Mouse (Mus musculus) lung, embryonic 14.5 days (tissue): ENCODE results near the gene Gxylt2. TPM values are rescaled to one million over a fixed set of nuclear protein-coding genes. Genes with fewer than 3 reads are reported as not detected.

Experiments
- ATAC-seq: fragments of 200-750 bp; cut with Nextera tagmentation; 2 replicates; pipeline ENCODE4 v1.8.0; 2017; ENCODE audit warnings: mild to moderate bottlenecking, moderate TSS enrichment, moderate library complexity; ENCODE audit not compliant: insufficient read depth
- DNase-seq: peaks from one replicate; pipeline ENCODE4 v3.0.0-alpha.2; 2015
- H3K27ac ChIP-seq: fragments of 300-500 bp; sonication (generic); 2 replicates; pipeline ENCODE4 v1.5.1; 2014; ENCODE audit warnings: low read depth, mild to moderate bottlenecking, moderate library complexity
- H3K27me3 ChIP-seq: fragments of 300-500 bp; sonication (generic); 2 replicates; pipeline ENCODE4 v1.6.1; 2014; ENCODE audit warnings: low read length, control low read depth; ENCODE audit not compliant: insufficient read depth
- H3K36me3 ChIP-seq: fragments of 300-500 bp; sonication (generic); 2 replicates; pipeline ENCODE4 v1.6.1; 2014; ENCODE audit warnings: control low read depth; ENCODE audit not compliant: insufficient read depth
- H3K4me1 ChIP-seq: fragments of 300-500 bp; sonication (generic); 2 replicates; pipeline ENCODE4 v1.6.1; 2014; ENCODE audit warnings: antibody characterized with exemption, control low read depth; ENCODE audit not compliant: insufficient read depth
- H3K4me2 ChIP-seq: fragments of 300-500 bp; sonication (generic); 2 replicates; pipeline ENCODE4 v1.6.1; 2014; ENCODE audit warnings: mild to moderate bottlenecking
- H3K4me3 ChIP-seq: fragments of 300-500 bp; sonication (generic); 2 replicates; pipeline ENCODE4 v1.5.1; 2014; ENCODE audit warnings: low read depth, low read length
- H3K9ac ChIP-seq: fragments of 300-500 bp; sonication (generic); 2 replicates; pipeline ENCODE4 v1.6.1; 2014
- H3K9me3 ChIP-seq: fragments of 300-500 bp; sonication (generic); 2 replicates; pipeline ENCODE4 v1.6.1; 2016; ENCODE audit warnings: low read depth, low read length, control low read depth
- CTCF ChIP-seq: IDR thresholded peaks from 2 replicates; pipeline ENCODE4 v1.5.1; 2016; ENCODE audit warnings: antibody characterized with exemption, low read depth
- WGBS: fragments of 180-500 bp; shearing (Covaris S2); extraction: QIAGEN DNeasy Blood & Tissue Kit; methylation state at CpG from one replicate; pipeline ENCODE4 v1.1.7; 2014; 5-methylcytosine and 5-hydroxymethylcytosine counted together
- polyA plus RNA-seq: library from polyadenylated mRNA; unstranded; fragments of >200 nt; fragmentation: Nextera tagmentation; extraction: Ambion mirVana; gene quantifications from 2 replicates; pipeline ENCODE4 v1.2.1, GENCODE M21; 2014

Gene Gxylt2
- polyA plus RNA-seq, 1 experiment from 2014 or later = 6.0 TPM

GRCm38 (mm10) chr6:100808221-100808778 lies 103.8 kb downstream of the Gxylt2 start:
- Histone ChIP-seq H3K27me3 (no peaks in the 10 kb centered on the region), H3K4me1 (no peaks in the 10 kb centered on the region), H3K4me3 (no peak overlapping the region), H3K9me3 (no peaks in the 10 kb centered on the region), H3K36me3 (no peaks in the 10 kb centered on the region), H3K4me2 (no peak overlapping the region), H3K27ac (no peak overlapping the region), H3K9ac (no peak overlapping the region)
- WGBS = 76% methylated on average over 6 of the region's 6 CpGs
- ATAC-seq (no peak), DNase-seq (no peak)
- no peak for TF ChIP-seq CTCF

GRCm38 (mm10) chr6:100810117-100810516 lies 105.6 kb downstream of the Gxylt2 start:
- DNase-seq = no peak
- no peak for ATAC-seq
- no peaks in the 10 kb centered on the region for H3K27me3 ChIP-seq

GRCm38 (mm10) chr6:100811731-100812130 lies 107.2 kb downstream of the Gxylt2 start:
- Histone ChIP-seq H3K4me1 (no peaks in the 10 kb centered on the region), H3K4me3 (no peak overlapping the region), H3K36me3 (no peaks in the 10 kb centered on the region), H3K9me3 (no peaks in the 10 kb centered on the region), H3K9ac (no peak overlapping the region), H3K27me3 (no peaks in the 10 kb centered on the region), H3K27ac (no peak overlapping the region), H3K4me2 (no peak overlapping the region)
- no peak for TF ChIP-seq CTCF
- DNase-seq = no peak
- ATAC-seq = no peak
- 69% methylated on average over 3 of the region's 3 CpGs for WGBS

More at GRCm38 (mm10) chr6:100810117-100810516, 105.6 kb downstream of the Gxylt2 start:
- no peaks in the 10 kb centered on the region for H3K4me1 ChIP-seq
- no peaks in the 10 kb centered on the region for H3K36me3 ChIP-seq
- H3K9ac ChIP-seq = no peak overlapping the region
- no peak overlapping the region for H3K27ac ChIP-seq
- H3K4me3 ChIP-seq = no peak overlapping the region
- no peak for TF ChIP-seq CTCF
- 84% methylated on average over 4 of the region's 4 CpGs for WGBS
- H3K9me3 ChIP-seq = no peaks in the 10 kb centered on the region
- H3K4me2 ChIP-seq = no peak overlapping the region

- no peak for ATAC-seq
- WGBS = 71% methylated on average over 2 of the region's 2 CpGs
Observed at GRCm38 (mm10) chr6:100821367-100821766, 116.8 kb downstream of the Gxylt2 start.

GRCm38 (mm10) chr6:100823356-100823755 lies 118.8 kb downstream of the Gxylt2 start:
- Histone ChIP-seq H3K27me3 (no peaks in the 10 kb centered on the region), H3K27ac (no peak overlapping the region), H3K9ac (no peak overlapping the region), H3K4me2 (no peak overlapping the region), H3K36me3 (no peaks in the 10 kb centered on the region), H3K4me3 (no peak overlapping the region), H3K9me3 (no peaks in the 10 kb centered on the region), H3K4me1 (no peaks in the 10 kb centered on the region)
- ATAC-seq (no peak), DNase-seq (no peak)
- no peak for TF ChIP-seq CTCF
- 66% methylated on average over 1 of the region's 1 CpGs for WGBS

More at GRCm38 (mm10) chr6:100821367-100821766, 116.8 kb downstream of the Gxylt2 start:
- Histone ChIP-seq H3K4me1 (no peaks in the 10 kb centered on the region), H3K36me3 (no peaks in the 10 kb centered on the region), H3K4me2 (no peak overlapping the region), H3K27ac (no peak overlapping the region), H3K9ac (no peak overlapping the region), H3K27me3 (no peaks in the 10 kb centered on the region), H3K4me3 (no peak overlapping the region), H3K9me3 (no peaks in the 10 kb centered on the region)
- DNase-seq = no peak
- TF ChIP-seq CTCF = no peak

- no peaks in the 10 kb centered on the region for H3K9me3 ChIP-seq
- no peaks in the 10 kb centered on the region for H3K27me3 ChIP-seq
- H3K36me3 ChIP-seq = no peaks in the 10 kb centered on the region
- H3K4me1 ChIP-seq = no peaks in the 10 kb centered on the region
- DNase-seq (no peak), ATAC-seq (no peak)
- no peak overlapping the region for H3K27ac ChIP-seq
- TF ChIP-seq CTCF = no peak
- WGBS = 50% methylated on average over 7 of the region's 7 CpGs
- no peak overlapping the region for H3K4me2 ChIP-seq
- H3K9ac ChIP-seq = no peak overlapping the region
- H3K4me3 ChIP-seq = no peak overlapping the region
Observed at GRCm38 (mm10) chr6:100824381-100824965, 119.9 kb downstream of the Gxylt2 start.

GRCm38 (mm10) chr6:100826046-100826445 lies 121.5 kb downstream of the Gxylt2 start:
- DNase-seq (no peak), ATAC-seq (no peak)
- Histone ChIP-seq H3K4me3 (no peak overlapping the region), H3K27me3 (no peaks in the 10 kb centered on the region), H3K4me1 (no peaks in the 10 kb centered on the region), H3K27ac (no peak overlapping the region), H3K4me2 (no peak overlapping the region), H3K36me3 (no peaks in the 10 kb centered on the region), H3K9ac (no peak overlapping the region), H3K9me3 (no peaks in the 10 kb centered on the region)
- 62% methylated on average over 6 of the region's 6 CpGs for WGBS
- no peak for TF ChIP-seq CTCF
